20 mouse cellular contexts compared by ENCODE assay signal in genomic region chr5:20704886-20705285, GRCm38 (mm10).
DNase-seq lines count a peak whose midpoint lies in the region; TF ChIP-seq lines count a peak whose summit lies in the region.
"Had no signal": no experiment of that assay in that cellular context is flagged by ENCODE, and none has a peak within 500 bp of the region (broad histone marks: within the 10 kb centered on the region; RNA-seq: fewer than 3 reads in every experiment).

No protein-coding gene starts in this region.

- H3K9me3 ChIP-seq in CH12.LX (replicated peaks; ENCODE audit: low read length): no peaks in the 10 kb centered on the region
- H3K9me3 ChIP-seq in hindbrain, embryonic 10.5 days: no peaks in the 10 kb centered on the region
- H3K9me3 ChIP-seq: embryonic facial prominence, embryonic 13.5 days; embryonic facial prominence, embryonic 15.5 days; forebrain, embryonic 10.5 days; forebrain, embryonic 12.5 days had no signal

- no peak overlapping the region for H3K4me3 ChIP-seq in CH12.LX (replicated peaks in 1 of 3; ENCODE audit: low read depth in 2 of 3, low read length in 2 of 3, poor library complexity in 1 of 3)
- no peak overlapping the region for H3K4me3 ChIP-seq in hindbrain, embryonic 10.5 days
- H3K4me3 ChIP-seq: embryonic facial prominence, embryonic 13.5 days; embryonic facial prominence, embryonic 15.5 days; erythroblast, embryonic 14.5 days; forebrain, embryonic 10.5 days; forebrain, embryonic 12.5 days had no signal

- no peak overlapping the region for H3K9ac ChIP-seq in CH12.LX (ENCODE audit: insufficient read depth, low read depth)
- H3K9ac ChIP-seq: embryonic facial prominence, embryonic 13.5 days; embryonic facial prominence, embryonic 15.5 days; forebrain, embryonic 12.5 days had no signal

- H3K27me3 ChIP-seq in CH12.LX (replicated peaks): no peaks in the 10 kb centered on the region
- H3K27me3 ChIP-seq in hindbrain, embryonic 10.5 days (ENCODE audit: insufficient read depth, poor library complexity, severe bottlenecking): no peaks in the 10 kb centered on the region
- H3K27me3 ChIP-seq: embryonic facial prominence, embryonic 13.5 days; embryonic facial prominence, embryonic 15.5 days; forebrain, embryonic 12.5 days; Patski had no signal

- no peak for TF ChIP-seq RAD21 in CH12.LX (IDR thresholded peaks at IDR 0.05; ENCODE audit: low read depth, low read length)

- TF ChIP-seq EP300 in CH12.LX (IDR thresholded peaks at IDR 0.05; ENCODE audit: low read length): no peak

- WGBS in hindbrain, embryonic 10.5 days: 59% methylated on average over 4 of the region's 4 CpGs

- no peak for TF ChIP-seq CTCF in CH12.LX (conservative IDR thresholded peaks at IDR 0.05 in 1 of 2, IDR thresholded peaks at IDR 0.05 in 1 of 2; ENCODE audit: low read depth in 2 of 2, low read length in 2 of 2)

- H3K79me2 ChIP-seq in CH12.LX (replicated peaks; ENCODE audit: control insufficient read depth, extremely low read depth, insufficient read depth, poor library complexity, severe bottlenecking): no peaks in the 10 kb centered on the region

- in situ Hi-C loops in CH12.LX (cut with MboI; ENCODE audit: low pct_ligation_motif_present, low pct_unique_long_range_greater_than_20kb, low sequenced_read_pairs): no loop called here

- DNase-seq in A20 (ENCODE audit: low read depth, low spot score) (peak; percentile 57), CH12.LX (ENCODE audit: extremely low read depth) (no peak), adipocyte (ENCODE audit: low spot score) (no peak)
- peak; percentile 21 for DNase-seq in induced T-regulatory cell, adult 2 months (ENCODE audit: low read depth)
- no peak for DNase-seq in hindbrain, embryonic 10.5 days (ENCODE audit: low spot score)
- DNase-seq: adrenal gland, adult 2 months; adrenal gland, postnatal 10 days; adrenal gland, postnatal 25 days; B cell, adult 2 months; cerebellum, adult 11-12 months; cerebellum, adult 2 months; cerebellum, adult 9-10 months; cerebellum, postnatal 25 days; embryo, embryonic 11 days had no signal

- no peaks in the 10 kb centered on the region for H3K36me3 ChIP-seq in CH12.LX (replicated peaks in 1 of 2; ENCODE audit: control insufficient read depth in 1 of 2, insufficient read depth in 1 of 2, low read length in 1 of 2)
- no peaks in the 10 kb centered on the region for H3K36me3 ChIP-seq in hindbrain, embryonic 10.5 days
- H3K36me3 ChIP-seq: embryonic facial prominence, embryonic 13.5 days; embryonic facial prominence, embryonic 15.5 days; forebrain, embryonic 10.5 days; forebrain, embryonic 12.5 days had no signal

- no peak overlapping the region for H3K27ac ChIP-seq in CH12.LX (ENCODE audit: insufficient read depth, low read depth)
- H3K27ac ChIP-seq in hindbrain, embryonic 10.5 days: no peak overlapping the region
- H3K27ac ChIP-seq: embryonic facial prominence, embryonic 13.5 days; embryonic facial prominence, embryonic 15.5 days; forebrain, embryonic 10.5 days had no signal

- H3K4me2 ChIP-seq in CH12.LX (ENCODE audit: insufficient read depth, low read depth, poor library complexity, severe bottlenecking): peak overlapping the region; percentile 51
- H3K4me2 ChIP-seq: embryonic facial prominence, embryonic 13.5 days; embryonic facial prominence, embryonic 15.5 days; forebrain, embryonic 12.5 days had no signal

- dilution Hi-C loops in CH12.LX (cut with MboI; ENCODE audit: extremely low pct_ligation_motif_present, extremely low pct_unique_long_range_greater_than_20kb, low sequenced_read_pairs): no loop called here

- H3K4me1 ChIP-seq in CH12.LX (ENCODE audit: control insufficient read depth in 1 of 2, insufficient read depth in 2 of 2): peaks cover 0 to 21% of the 10 kb centered on the region in 2 experiments; a peak in 2 of 4 replicates
- peaks cover 5% of the 10 kb centered on the region; the same call in 1 of the 2 replicates for H3K4me1 ChIP-seq in hindbrain, embryonic 10.5 days (replicated peaks)
- H3K4me1 ChIP-seq: embryonic facial prominence, embryonic 13.5 days had no signal

- TF ChIP-seq POLR2A in CH12.LX (IDR thresholded peaks at IDR 0.05; ENCODE audit: low read depth, low read length): no peak

TF ChIP-seq in CH12.LX, 34 proteins besides CTCF, POLR2A, EP300 and RAD21:
- TF ChIP-seq ZMIZ1 (IDR thresholded peaks at IDR 0.05; ENCODE audit: low read depth, low read length): no peak
- TF ChIP-seq SIN3A (IDR thresholded peaks at IDR 0.05; ENCODE audit: low read length): no peak
- TF ChIP-seq ZNF384 (IDR thresholded peaks at IDR 0.05; ENCODE audit: low read depth, low read length): no peak
- no peak for TF ChIP-seq KAT2A (IDR thresholded peaks at IDR 0.05; ENCODE audit: insufficient replicate concordance, low read length)
- no peak for TF ChIP-seq TBP (conservative IDR thresholded peaks at IDR 0.05; ENCODE audit: low read depth, low read length)
- no peak for TF ChIP-seq NELFE (IDR thresholded peaks at IDR 0.05; ENCODE audit: low read depth, low read length)
- no peak for TF ChIP-seq ETS1 (conservative IDR thresholded peaks at IDR 0.05; ENCODE audit: low read depth, low read length)
- no peak for TF ChIP-seq MYC (IDR thresholded peaks at IDR 0.05; ENCODE audit: low read depth, low read length)
- TF ChIP-seq USF1 (IDR thresholded peaks at IDR 0.05; ENCODE audit: low read depth, low read length): no peak
- no peak for TF ChIP-seq CHD1 (IDR thresholded peaks at IDR 0.05; ENCODE audit: low read depth, low read length)
- TF ChIP-seq CHD2 (IDR thresholded peaks at IDR 0.05; ENCODE audit: low read length): no peak
- TF ChIP-seq PAX5 (IDR thresholded peaks at IDR 0.05; ENCODE audit: low read length): no peak
- TF ChIP-seq TCF12 (IDR thresholded peaks at IDR 0.05; ENCODE audit: low read depth, low read length): no peak
- TF ChIP-seq MXI1 (IDR thresholded peaks at IDR 0.05; ENCODE audit: low read depth, low read length): no peak
- TF ChIP-seq E2F4 (IDR thresholded peaks at IDR 0.05; ENCODE audit: insufficient replicate concordance, low read depth, low read length): no peak
- no peak for TF ChIP-seq ZC3H11A (IDR thresholded peaks at IDR 0.05; ENCODE audit: low read depth, low read length)
- no peak for TF ChIP-seq JUN (IDR thresholded peaks at IDR 0.05; ENCODE audit: insufficient read depth, low read depth, low read length)
- TF ChIP-seq JUND (conservative IDR thresholded peaks at IDR 0.05; ENCODE audit: low read depth, low read length): no peak
- TF ChIP-seq HCFC1 (IDR thresholded peaks at IDR 0.05; ENCODE audit: low read depth, low read length): no peak
- TF ChIP-seq UBTF (IDR thresholded peaks at IDR 0.05; ENCODE audit: low read depth, low read length): no peak

Comparison
In these comparisons a context has a peak if more than half of its experiments do, and no peak if none do; other contexts are left out.
1. DNase-seq: peak in A20 (single experiment) and induced T-regulatory cell, adult 2 months (single experiment); none in CH12.LX (single experiment), hindbrain, embryonic 10.5 days (single experiment) and adipocyte (single experiment).